Mouse (Mus musculus) brown adipose tissue, adult 24 weeks (tissue): ENCODE measurements around the gene Adcy4. TPM values are rescaled to one million over a fixed set of nuclear protein-coding genes. Genes with fewer than 3 reads are reported as not detected.
A peak's percentile ranks its signal among the peaks of the same experiment; 100 is the strongest.
"Not testable (repeated sequence)": the region's sequence is repeated elsewhere in the genome, so short reads cannot be mapped to it uniquely, and the experiment has no call there.

ENCODE experiments used
- H3K27ac ChIP-seq: fragments of 200-500 bp; replicated peaks from 2 replicates; pipeline ENCODE4 v1.5.1; 2012; ENCODE audit warnings: low read depth, mild to moderate bottlenecking, low read length
- H3K4me1 ChIP-seq: fragments of 200-500 bp; 2 replicates; pipeline ENCODE4 v1.6.1; 2012; ENCODE audit warnings: low read length, mixed read lengths; ENCODE audit not compliant: control insufficient read depth, insufficient read depth, insufficient read length
- H3K4me3 ChIP-seq: fragments of 200-500 bp; 2 replicates; pipeline ENCODE4 v1.5.1; 2012; ENCODE audit warnings: low read depth, mild to moderate bottlenecking, low read length, moderate library complexity; ENCODE audit not compliant: insufficient read depth
- polyA plus RNA-seq: library from polyadenylated mRNA; stranded (reverse); fragments of >200 nt; gene quantifications from 2 replicates; pipeline ENCODE4 v1.2.4, GENCODE M21; 2012; ENCODE audit not compliant: missing spikeins, insufficient read depth, insufficient read length

Adcy4 gene
- polyA plus RNA-seq, 1 experiment = 4.1 TPM

- Histone ChIP-seq H3K27ac (no peak overlapping the region), H3K4me3 (no peak overlapping the region), H3K4me1 (no peaks in the 10 kb centered on the region; the same call in 1 of the 2 replicates)
Measured at GRCm38 (mm10) chr14:55777806-55778205, 6.1 kb downstream of the Adcy4 start.

DNA sequence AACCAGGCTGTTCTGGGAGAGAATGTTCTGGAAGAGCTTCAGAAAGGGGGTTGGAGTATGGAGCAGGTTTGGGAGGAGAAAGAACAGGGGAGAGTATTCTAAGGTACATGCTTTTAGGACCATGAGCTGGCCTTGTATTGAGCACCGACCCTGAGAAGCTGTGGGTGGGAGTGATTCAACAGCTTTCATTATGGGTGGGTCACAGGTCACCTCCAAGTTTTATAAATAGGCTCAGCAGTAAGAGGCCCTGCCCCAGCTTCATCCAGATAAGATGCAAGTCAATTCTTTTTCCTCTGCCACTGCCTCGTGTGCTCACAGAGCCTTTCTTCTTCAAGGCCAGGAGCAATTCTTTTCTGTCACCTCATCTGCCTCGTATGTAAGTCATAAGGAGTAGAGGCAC, 6.7 kb downstream of the Adcy4 start:
- no peaks in the 10 kb centered on the region; the same call in 1 of the 2 replicates for H3K4me1 ChIP-seq
- no peak overlapping the region for H3K27ac ChIP-seq
- H3K4me3 ChIP-seq = no peak overlapping the region

- Histone ChIP-seq H3K27ac (no peak overlapping the region), H3K4me1 (no peaks in the 10 kb centered on the region; the same call in 1 of the 2 replicates), H3K4me3 (no peak overlapping the region)
Measured at GRCm38 (mm10) chr14:55776711-55777110, 7.2 kb downstream of the Adcy4 start.

DNA sequence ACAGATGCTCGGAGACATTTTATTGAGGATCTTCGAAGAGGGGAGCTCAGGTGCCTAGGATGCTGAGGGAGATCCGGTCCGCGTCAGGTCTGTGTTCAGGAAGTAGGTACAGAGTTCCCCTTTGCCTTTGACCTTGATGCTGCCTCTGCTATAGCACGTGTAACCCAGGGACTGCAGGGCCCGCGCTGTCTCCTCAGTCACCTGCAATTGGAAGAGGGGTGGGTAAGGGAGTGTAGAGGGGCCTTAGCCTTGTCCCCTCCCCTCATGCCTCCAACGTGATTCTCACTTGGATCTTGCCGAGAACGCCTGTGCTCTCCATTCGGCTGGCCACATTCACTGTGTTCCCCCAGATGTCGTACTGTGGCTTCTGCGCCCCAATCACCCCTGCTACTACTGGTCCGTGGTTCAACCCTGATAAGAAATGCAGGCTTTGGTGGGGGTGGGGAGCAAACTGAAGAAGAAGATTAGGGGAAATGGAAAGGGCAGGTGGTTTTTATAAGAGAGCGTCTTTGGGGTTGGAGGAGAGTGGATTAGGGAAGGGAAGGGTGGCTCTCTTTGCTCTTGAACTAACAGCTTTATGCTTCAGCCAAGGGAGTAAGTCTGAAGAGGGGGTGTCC, 14.7 kb downstream of the Adcy4 start:
- H3K4me3 ChIP-seq = no peak overlapping the region
- no peaks in the 10 kb centered on the region for H3K4me1 ChIP-seq
- no peak overlapping the region for H3K27ac ChIP-seq

DNA sequence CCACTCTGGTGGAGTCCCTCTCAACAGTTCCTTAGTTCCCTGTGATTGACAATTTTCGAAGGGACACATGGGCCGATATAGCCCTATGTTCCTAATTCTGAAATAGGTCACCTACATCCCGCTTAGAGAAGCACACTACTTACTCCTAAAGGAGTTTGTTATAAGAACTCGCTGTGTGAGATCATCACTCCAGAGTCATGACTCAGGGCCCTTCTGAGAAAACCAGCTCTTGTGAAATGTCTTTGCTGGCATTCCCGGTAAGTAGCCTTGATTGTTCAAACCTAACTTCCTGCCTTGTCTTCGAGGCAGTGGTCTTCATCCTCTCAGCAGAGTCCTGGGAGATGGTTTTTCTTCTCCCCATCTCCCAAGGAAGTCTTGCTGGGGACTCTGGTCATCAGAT, 15.3 kb downstream of the Adcy4 start:
- no peak overlapping the region for H3K4me3 ChIP-seq
- no peaks in the 10 kb centered on the region for H3K4me1 ChIP-seq
- H3K27ac ChIP-seq = no peak overlapping the region

DNA sequence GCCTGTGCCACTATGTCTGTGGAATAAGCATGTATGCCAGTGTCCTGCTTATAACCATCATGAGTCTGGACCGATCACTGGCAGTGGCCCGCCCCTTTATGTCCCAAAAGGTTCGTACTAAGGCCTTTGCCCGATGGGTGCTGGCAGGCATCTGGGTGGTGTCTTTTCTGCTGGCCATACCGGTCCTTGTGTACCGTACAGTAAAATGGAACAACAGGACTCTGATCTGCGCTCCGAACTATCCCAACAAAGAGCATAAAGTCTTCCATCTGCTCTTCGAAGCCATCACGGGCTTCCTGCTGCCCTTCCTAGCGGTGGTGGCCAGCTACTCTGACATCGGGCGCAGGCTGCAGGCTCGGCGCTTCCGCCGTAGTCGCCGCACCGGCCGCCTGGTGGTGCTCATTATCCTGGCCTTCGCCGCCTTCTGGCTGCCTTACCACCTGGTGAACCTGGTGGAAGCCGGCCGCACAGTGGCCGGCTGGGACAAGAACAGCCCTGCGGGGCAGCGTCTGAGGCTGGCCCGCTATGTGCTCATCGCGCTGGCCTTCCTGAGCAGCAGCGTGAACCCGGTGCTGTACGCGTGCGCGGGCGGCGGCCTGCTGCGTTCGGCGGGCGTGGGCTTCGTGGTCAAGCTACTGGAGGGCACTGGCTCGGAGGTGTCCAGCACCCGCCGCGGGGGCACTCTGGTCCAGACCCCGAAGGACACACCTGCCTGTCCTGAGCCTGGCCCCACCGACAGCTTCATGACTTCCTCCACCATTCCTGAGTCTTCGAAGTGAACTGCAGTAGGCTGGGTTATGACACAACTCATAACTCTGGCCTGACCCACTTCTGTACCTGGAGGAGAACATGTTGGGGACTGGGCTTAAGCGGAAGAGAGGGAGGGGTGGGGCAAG, 16.1 kb downstream of the Adcy4 start:
- Histone ChIP-seq H3K4me3 (peak overlapping the region; percentile 49), H3K27ac (no peak overlapping the region), H3K4me1 (no peaks in the 10 kb centered on the region)

DNA sequence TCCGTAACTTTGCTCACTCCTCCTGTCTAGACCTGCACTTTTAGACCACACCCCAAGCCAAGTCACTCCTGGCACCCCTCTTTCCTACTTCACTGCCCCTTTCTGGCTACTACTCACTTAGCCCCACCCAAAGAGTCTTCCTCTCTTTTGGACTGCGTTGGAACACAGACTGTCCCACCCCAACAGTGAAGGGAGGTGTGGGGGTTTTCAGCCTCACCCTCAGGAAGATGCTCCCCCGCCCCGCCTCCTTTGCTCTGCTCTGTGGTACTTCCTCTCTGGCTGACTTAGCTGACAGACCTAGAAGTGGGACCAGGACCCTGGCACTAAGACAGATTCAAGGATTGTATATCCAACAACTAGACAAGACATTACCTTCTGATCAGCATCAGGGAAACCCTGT, 18.2 kb downstream of the Adcy4 start, which contains the start of gene Ltb4r1:
Gene Ltb4r1 (plus strand): TSS at position 267 of the 400 bp plus-strand sequence.
- Histone ChIP-seq H3K27ac (no peak within 1 kb of the TSS), H3K4me3 (no peak within 1 kb of the TSS), H3K4me1 (no peaks in the 10 kb centered on the region)

DNA sequence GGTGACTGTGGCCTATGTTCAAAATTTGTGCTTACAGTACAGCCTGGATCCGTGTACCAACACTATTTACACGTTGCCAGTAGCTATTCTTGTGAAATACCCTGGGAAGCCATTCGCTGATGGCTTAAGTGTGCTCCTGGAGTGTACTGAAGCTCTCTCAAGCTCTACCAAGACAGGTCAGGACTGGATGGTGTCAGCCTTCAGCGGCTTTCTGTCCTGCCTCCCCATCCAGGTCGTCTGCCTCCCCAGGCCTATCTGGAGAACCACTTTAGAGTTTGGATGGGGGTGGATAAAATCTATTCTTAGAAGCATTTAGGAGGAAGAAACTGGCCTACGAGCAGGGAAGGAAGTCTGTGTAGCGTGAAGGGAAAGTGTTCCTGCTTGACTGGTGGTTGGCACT, 20.7 kb downstream of the Adcy4 start:
- no peaks in the 10 kb centered on the region for H3K4me1 ChIP-seq
- H3K27ac ChIP-seq = peak overlapping the region; percentile 45
- no peak overlapping the region for H3K4me3 ChIP-seq

DNA sequence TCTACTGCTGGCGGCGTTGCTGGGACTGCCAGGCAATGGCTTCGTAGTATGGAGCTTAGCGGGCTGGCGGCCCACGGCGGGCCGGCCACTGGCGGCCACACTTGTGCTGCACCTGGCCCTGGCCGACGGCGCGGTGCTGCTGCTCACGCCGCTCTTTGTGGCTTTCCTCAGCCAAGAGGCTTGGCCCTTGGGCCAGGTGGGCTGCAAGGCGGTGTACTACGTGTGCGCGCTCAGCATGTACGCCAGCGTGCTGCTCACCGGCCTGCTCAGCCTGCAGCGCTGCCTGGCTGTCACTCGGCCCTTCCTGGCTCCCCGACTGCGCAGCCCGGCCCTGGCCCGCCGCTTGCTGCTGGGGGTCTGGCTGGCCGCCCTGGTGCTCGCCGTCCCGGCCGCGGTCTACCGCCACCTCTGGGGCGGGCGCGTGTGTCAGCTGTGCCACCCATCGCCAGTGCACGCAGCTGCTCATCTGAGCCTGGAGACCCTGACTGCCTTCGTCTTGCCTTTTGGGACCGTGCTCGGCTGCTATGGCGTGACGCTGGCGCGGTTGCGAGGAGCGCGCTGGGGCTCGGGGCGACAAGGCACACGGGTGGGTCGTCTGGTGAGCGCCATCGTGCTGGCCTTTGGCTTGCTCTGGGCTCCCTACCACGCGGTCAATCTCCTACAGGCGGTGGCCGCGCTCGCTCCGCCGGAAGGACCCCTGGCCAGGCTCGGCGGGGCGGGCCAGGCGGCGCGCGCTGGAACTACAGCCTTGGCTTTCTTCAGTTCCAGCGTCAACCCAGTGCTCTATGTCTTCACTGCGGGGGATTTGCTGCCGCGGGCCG, 21.7 kb downstream of the Adcy4 start:
- Histone ChIP-seq H3K4me1 (no peaks in the 10 kb centered on the region), H3K27ac (no peak overlapping the region), H3K4me3 (peak overlapping the region; percentile 61)

DNA sequence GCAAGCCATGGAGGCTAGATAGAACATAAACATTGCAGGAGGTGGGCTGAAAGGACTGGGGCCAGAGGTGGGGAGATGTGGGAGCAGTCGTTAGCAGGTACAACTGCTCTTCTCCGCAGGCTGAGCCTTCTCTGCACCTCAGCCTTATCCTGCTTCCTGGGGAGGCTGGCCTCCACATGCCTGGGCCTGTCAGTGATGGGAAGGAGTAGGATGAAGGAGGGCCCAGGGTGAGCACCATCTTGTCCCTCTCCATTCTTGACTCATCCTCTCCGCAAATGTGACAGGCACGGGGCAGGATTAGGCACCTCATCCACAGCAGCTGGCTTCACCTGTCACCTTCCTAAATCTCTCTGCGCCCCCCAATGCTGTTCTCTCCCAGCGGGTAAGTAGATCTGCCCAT, 22.7 kb downstream of the Adcy4 start, which contains the start of gene Ltb4r2:
Gene Ltb4r2 (plus strand): TSS at position 266 of the 400 bp plus-strand sequence.
- no peak within 1 kb of the TSS for H3K27ac ChIP-seq
- H3K4me1 ChIP-seq = no peaks in the 10 kb centered on the region
- peak within 1 kb of the TSS; percentile 61 for H3K4me3 ChIP-seq

DNA sequence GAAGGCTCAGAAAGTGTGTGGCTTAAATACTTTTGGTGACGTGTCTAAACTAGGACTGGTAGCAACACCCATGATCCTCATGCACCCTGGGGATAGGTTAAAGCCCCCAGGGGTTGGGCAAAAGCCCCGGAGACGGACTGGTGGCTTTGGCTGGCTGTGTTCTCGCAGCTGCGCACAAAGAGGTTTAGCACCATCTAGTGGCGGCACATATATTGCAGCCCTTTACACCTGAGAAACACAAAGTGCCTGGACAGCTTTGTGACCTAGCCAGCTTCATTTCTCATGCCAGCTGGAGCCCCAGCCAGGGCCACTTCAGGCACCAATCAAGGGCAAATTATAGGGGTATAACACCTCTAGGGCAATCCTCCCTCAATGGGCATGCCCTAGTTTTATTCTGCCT, 23.7 kb downstream of the Adcy4 start:
- H3K27ac ChIP-seq, H3K4me1 ChIP-seq: not testable (repeated sequence)

DNA sequence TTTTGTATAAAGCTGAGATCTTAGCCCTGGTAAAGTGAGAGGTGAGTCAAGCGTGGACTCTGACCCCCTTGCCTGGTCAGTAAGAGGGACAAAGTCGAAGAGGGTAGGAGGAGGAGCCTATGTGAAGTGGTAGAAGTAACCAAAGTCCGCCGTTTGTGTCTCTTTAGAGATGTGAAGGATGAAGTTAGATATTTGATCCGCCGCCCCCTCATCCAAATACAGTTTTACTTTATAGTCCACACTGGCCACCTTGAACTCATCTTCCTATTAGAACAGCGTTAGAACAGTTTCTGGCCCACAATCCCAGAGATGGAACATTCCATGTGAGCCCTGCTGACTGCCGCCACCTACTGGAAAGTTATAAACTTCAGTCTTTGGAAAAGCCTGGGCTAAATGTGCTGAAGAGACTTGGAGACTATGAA, 25.5 kb downstream of the Adcy4 start, which contains the start of gene Cideb:
Gene Cideb (minus strand): TSS at position 96 of the 422 bp plus-strand sequence.
- peak within 1 kb of the TSS; percentile 28; the same call in 1 of the 2 replicates for H3K27ac ChIP-seq
- no peaks in the 10 kb centered on the region for H3K4me1 ChIP-seq
- H3K4me3 ChIP-seq = peak within 1 kb of the TSS; percentile 45

More for the DNA sequence above, 23.7 kb downstream of the Adcy4 start:
- H3K4me3 ChIP-seq = peak overlapping the region; percentile 25

DNA sequence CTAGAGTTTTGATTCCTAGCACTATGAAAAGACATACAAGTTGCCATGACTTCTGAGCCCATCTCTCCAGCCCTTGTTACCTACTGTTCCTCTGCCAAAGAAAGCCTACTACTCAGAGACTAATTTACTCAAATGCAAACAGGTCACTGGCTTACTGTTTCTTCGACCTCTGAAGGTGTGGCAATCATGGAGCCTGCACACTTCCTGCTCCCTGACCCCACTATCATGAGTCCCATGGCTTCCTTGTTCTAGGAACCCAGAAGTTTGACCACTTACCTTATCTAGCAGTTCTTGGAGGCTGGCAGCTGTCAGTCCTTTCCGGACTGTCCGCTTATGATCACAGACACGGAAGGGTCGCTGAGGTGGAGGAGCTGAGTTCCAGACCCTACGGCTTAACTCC, 26.3 kb downstream of the Adcy4 start:
- no peaks in the 10 kb centered on the region for H3K4me1 ChIP-seq
- H3K27ac ChIP-seq = no peak overlapping the region
- no peak overlapping the region for H3K4me3 ChIP-seq

- Histone ChIP-seq H3K4me1 (peaks cover 5% of the 10 kb centered on the region), H3K27ac (no peak overlapping the region), H3K4me3 (no peak overlapping the region)
Measured at GRCm38 (mm10) chr14:55747051-55747847, 36.6 kb downstream of the Adcy4 start.
